ENCODE assay signal across 8 mouse cellular contexts in genomic region chr11:99229641-99230260, GRCm38 (mm10). TPM values are rescaled to one million over a fixed set of nuclear protein-coding genes. Genes with fewer than 3 reads are reported as not detected.
A peak's percentile ranks its signal among the peaks of the same experiment; 100 is the strongest.
DNase-seq lines count a peak whose midpoint lies in the region; ATAC-seq and TF ChIP-seq lines count a peak whose summit lies in the region.

No protein-coding gene starts in this region.

- WGBS in lung, postnatal 0 days = under 1% methylated on average over 29 of the region's 31 CpGs
- under 1% methylated on average over 31 of the region's 31 CpGs for WGBS in hindbrain, embryonic 15.5 days
- 0% methylated on average over 28 of the region's 31 CpGs for WGBS in midbrain, embryonic 15.5 days

- H3K4me2 ChIP-seq in lung, postnatal 0 days (replicated peaks; ENCODE audit: low read depth, low read length) = peak overlapping the region; percentile 74
- H3K4me2 ChIP-seq in hindbrain, embryonic 15.5 days = peak overlapping the region; percentile 69
- H3K4me2 ChIP-seq in midbrain, embryonic 15.5 days = peak overlapping the region; percentile 78

- ATAC-seq in lung, postnatal 0 days = peak; percentile 78
- no peak for ATAC-seq in hindbrain, embryonic 15.5 days (ENCODE audit: low FRiP score, low read depth)
- ATAC-seq in midbrain, embryonic 15.5 days (replicated peaks) = peak; percentile 68

- peaks cover 10% of the 10 kb centered on the region for H3K4me1 ChIP-seq in lung, postnatal 0 days (ENCODE audit: insufficient read depth, low read depth, low read length)
- H3K4me1 ChIP-seq in brown adipose tissue, adult 24 weeks (ENCODE audit: control insufficient read depth, insufficient read depth, insufficient read length, low read length) = no peaks in the 10 kb centered on the region
- H3K4me1 ChIP-seq in hindbrain, embryonic 15.5 days (replicated peaks) = peaks cover 38% of the 10 kb centered on the region
- H3K4me1 ChIP-seq in midbrain, embryonic 15.5 days = peaks cover 45% of the 10 kb centered on the region

- TF ChIP-seq CTCF in lung, postnatal 0 days (IDR thresholded peaks at IDR 0.05) = no peak

- H3K36me3 ChIP-seq in lung, postnatal 0 days (ENCODE audit: insufficient read depth, low read length) = 0 out of 2 replicates have a peak, but pooled peaks cover 4% of the 10 kb centered on the region
- H3K36me3 ChIP-seq in hindbrain, embryonic 15.5 days = peaks cover 22% of the 10 kb centered on the region
- H3K36me3 ChIP-seq in midbrain, embryonic 15.5 days (replicated peaks) = peaks cover 4% of the 10 kb centered on the region; the same call in 1 of the 2 replicates

- peak; percentile 22 for DNase-seq in lung, postnatal 0 days (ENCODE audit: low spot score)
- no peak for DNase-seq in lung, postnatal 36 days
- DNase-seq in cerebellum, adult 11 months = no peak
- no peak for DNase-seq in layer of hippocampus, adult 11-12 months (ENCODE audit: low spot score)
- DNase-seq in ovary, postnatal 14 days (ENCODE audit: low spot score) = no peak

- H3K27ac ChIP-seq in lung, postnatal 0 days (ENCODE audit: low read length) = peak overlapping the region; percentile 99
- peak overlapping the region; percentile 85 for H3K27ac ChIP-seq in brown adipose tissue, adult 24 weeks (replicated peaks; ENCODE audit: low read depth, low read length)
- peak overlapping the region; percentile 96 for H3K27ac ChIP-seq in hindbrain, embryonic 15.5 days (replicated peaks)
- H3K27ac ChIP-seq in midbrain, embryonic 15.5 days = peak overlapping the region; percentile 97

- H3K4me3 ChIP-seq in lung, postnatal 0 days (ENCODE audit: low read depth, low read length) = peak overlapping the region; percentile 72
- H3K4me3 ChIP-seq in brown adipose tissue, adult 24 weeks (ENCODE audit: insufficient read depth, low read depth, low read length) = peak overlapping the region; percentile 100
- peak overlapping the region; percentile 99 for H3K4me3 ChIP-seq in hindbrain, embryonic 15.5 days
- H3K4me3 ChIP-seq in midbrain, embryonic 15.5 days = peak overlapping the region; percentile 98

- no peaks in the 10 kb centered on the region for H3K9me3 ChIP-seq in lung, postnatal 0 days (ENCODE audit: low read length)
- no peaks in the 10 kb centered on the region for H3K9me3 ChIP-seq in hindbrain, embryonic 15.5 days
- H3K9me3 ChIP-seq in midbrain, embryonic 15.5 days = no peaks in the 10 kb centered on the region

- no peaks in the 10 kb centered on the region for H3K27me3 ChIP-seq in lung, postnatal 0 days (replicated peaks; ENCODE audit: insufficient read depth, low read length)
- no peaks in the 10 kb centered on the region for H3K27me3 ChIP-seq in hindbrain, embryonic 15.5 days
- no peaks in the 10 kb centered on the region for H3K27me3 ChIP-seq in midbrain, embryonic 15.5 days (replicated peaks)

- peak overlapping the region; percentile 99 for H3K9ac ChIP-seq in lung, postnatal 0 days (replicated peaks; ENCODE audit: low read depth)
- peak overlapping the region; percentile 100 for H3K9ac ChIP-seq in hindbrain, embryonic 15.5 days
- peak overlapping the region; percentile 99 for H3K9ac ChIP-seq in midbrain, embryonic 15.5 days

- no peak for TF ChIP-seq EP300 in lung, postnatal 0 days (IDR thresholded peaks at IDR 0.05)

RNA-seq across cellular contexts. Expression of gene Smarce1, which starts 1.1 kb away (rescaled TPM):
- 133 and 136 TPM in 2 replicates for polyA plus RNA-seq in lung, postnatal 0 days (2015; fragmentation: Nextera tagmentation; extraction: Ambion mirVana)
- 36.8 and 51.0 TPM in 2 replicates for polyA plus RNA-seq in brown adipose tissue, adult 24 weeks (2012; ENCODE audit: insufficient read depth, insufficient read length, missing spikeins)
- 253 and 266 TPM in 2 replicates for polyA plus RNA-seq in hindbrain, embryonic 15.5 days (2015; fragmentation: Nextera tagmentation; extraction: Ambion mirVana)
- 322 and 331 TPM in 2 replicates for polyA plus RNA-seq in midbrain, embryonic 15.5 days (2015; fragmentation: Nextera tagmentation; extraction: Ambion mirVana)

RNA-seq across cellular contexts. Expression of gene Krt222, which starts 14.1 kb away (rescaled TPM):
- 0.40 and 0.44 TPM in 2 replicates for polyA plus RNA-seq in lung, postnatal 0 days (2015; fragmentation: Nextera tagmentation; extraction: Ambion mirVana)
- 1.2 and 1.8 TPM in 2 replicates for polyA plus RNA-seq in brown adipose tissue, adult 24 weeks (2012; ENCODE audit: insufficient read depth, insufficient read length, missing spikeins)
- polyA plus RNA-seq in hindbrain, embryonic 15.5 days (2015; fragmentation: Nextera tagmentation; extraction: Ambion mirVana) = 7.7 and 8.9 TPM in 2 replicates
- 6.8 and 8.1 TPM in 2 replicates for polyA plus RNA-seq in midbrain, embryonic 15.5 days (2015; fragmentation: Nextera tagmentation; extraction: Ambion mirVana)

RNA-seq across cellular contexts. Expression of gene Krt24, which starts 55.3 kb away (rescaled TPM):
- polyA plus RNA-seq in lung, postnatal 0 days (2015; fragmentation: Nextera tagmentation; extraction: Ambion mirVana) = not detected in 2 replicates
- not detected in 2 replicates for polyA plus RNA-seq in brown adipose tissue, adult 24 weeks (2012; ENCODE audit: insufficient read depth, insufficient read length, missing spikeins)
- polyA plus RNA-seq in hindbrain, embryonic 15.5 days (2015; fragmentation: Nextera tagmentation; extraction: Ambion mirVana) = 0.13 TPM in 1 of 2 replicates, not detected in the other
- not detected in 2 replicates for polyA plus RNA-seq in midbrain, embryonic 15.5 days (2015; fragmentation: Nextera tagmentation; extraction: Ambion mirVana)
